In genomic region chr9:104755519-104755918, GRCm38 (mm10) we compare ENCODE assay signal across 16 mouse cellular contexts.
DNase-seq lines count a peak whose midpoint lies in the region; TF ChIP-seq lines count a peak whose summit lies in the region.
"Had no signal": no experiment of that assay in that cellular context is flagged by ENCODE, and none has a peak within 500 bp of the region (broad histone marks: within the 10 kb centered on the region; RNA-seq: fewer than 3 reads in every experiment).

No protein-coding gene starts in this region.

- WGBS in kidney, adult 2 months = 81% methylated on average over 14 of the region's 14 CpGs

- TF ChIP-seq POLR2A in kidney, adult 2 months (IDR thresholded peaks at IDR 0.05; ENCODE audit: low read depth, low read length) = no peak

- no peaks in the 10 kb centered on the region for H3K27me3 ChIP-seq in kidney, adult 2 months (replicated peaks; ENCODE audit: control insufficient read depth, insufficient read depth, low read length)
- H3K27me3 ChIP-seq: heart, embryonic 12.5 days; liver, embryonic 12.5 days; lung, embryonic 15.5 days had no signal

- no peak for TF ChIP-seq CTCF in kidney, adult 2 months (conservative IDR thresholded peaks at IDR 0.05; ENCODE audit: insufficient read depth, insufficient read length, low read depth, low read length)

- H3K27ac ChIP-seq in kidney, adult 2 months (ENCODE audit: insufficient read depth, low read depth, low read length) = no peak overlapping the region
- H3K27ac ChIP-seq: gastrocnemius, adult 2 months; left cerebral cortex, adult 2 months; limb, embryonic 10.5 days; liver, embryonic 12.5 days; lung, embryonic 15.5 days had no signal

- H3K4me3 ChIP-seq in kidney, adult 2 months (ENCODE audit: insufficient read depth, low read depth, low read length) = no peak overlapping the region
- H3K4me3 ChIP-seq: gastrocnemius, adult 2 months; heart, embryonic 12.5 days; left cerebral cortex, adult 2 months; limb, embryonic 10.5 days; liver, embryonic 12.5 days; lung, embryonic 15.5 days had no signal

- DNase-seq in cerebellum, postnatal 14 days = peak; percentile 9 to 11
- no peak for DNase-seq in cerebellum, adult 18-20 months
- DNase-seq in kidney, adult 2 months = peak; percentile 1
- no peak for DNase-seq in kidney, adult 11 months
- peak; percentile 40 for DNase-seq in right cerebral cortex, adult 18-20 months
- no peak for DNase-seq in right cerebral cortex, postnatal 25 days
- no peak for DNase-seq in ovary, postnatal 14 days (ENCODE audit: low spot score)
- DNase-seq in spleen, postnatal 4 days (ENCODE audit: low spot score in 2 of 2) = no peak
- DNase-seq: gastrocnemius, adult 2 months; heart, postnatal 36 days; thymus, postnatal 25 days had no signal

- H3K4me1 ChIP-seq in kidney, adult 2 months (ENCODE audit: control insufficient read depth, insufficient read depth, low read length) = no peaks in the 10 kb centered on the region
- H3K4me1 ChIP-seq: heart, embryonic 12.5 days; limb, embryonic 10.5 days; liver, embryonic 12.5 days; lung, embryonic 15.5 days had no signal

- H3K36me3 ChIP-seq in kidney, adult 2 months (ENCODE audit: control insufficient read depth, insufficient read depth, low read length) = no peaks in the 10 kb centered on the region
- H3K36me3 ChIP-seq: heart, embryonic 12.5 days; limb, embryonic 10.5 days; liver, embryonic 12.5 days; lung, embryonic 15.5 days had no signal

Comparison
In these comparisons a context has a peak if more than half of its experiments do, and no peak if none do; other contexts are left out.
1. DNase-seq: peak in cerebellum, postnatal 14 days (2 of 2), kidney, adult 2 months (single experiment) and right cerebral cortex, adult 18-20 months (single experiment); none in cerebellum, adult 18-20 months (0 of 2), kidney, adult 11 months (single experiment), right cerebral cortex, postnatal 25 days (single experiment), ovary, postnatal 14 days (single experiment) and spleen, postnatal 4 days (0 of 2).